8 mouse cellular contexts compared by ENCODE assay signal in genomic region chr4:44973450-44973849, GRCm38 (mm10). TPM values are rescaled to one million over a fixed set of nuclear protein-coding genes. Genes with fewer than 3 reads are reported as not detected.
DNase-seq lines count a peak whose midpoint lies in the region; ATAC-seq and TF ChIP-seq lines count a peak whose summit lies in the region.

No protein-coding gene starts in this region.

- peak; percentile 100 for TF ChIP-seq CTCF in ES-Bruce4 (IDR thresholded peaks at IDR 0.05; ENCODE audit: low read depth, low read length)
- peak; percentile 99 for TF ChIP-seq CTCF in heart, postnatal 0 days (IDR thresholded peaks at IDR 0.05; ENCODE audit: low read depth)
- TF ChIP-seq CTCF in liver, embryonic 14.5 days (IDR thresholded peaks at IDR 0.05; ENCODE audit: low read depth), result peak; percentile 99
- peak; percentile 99 for TF ChIP-seq CTCF in stomach, postnatal 0 days (IDR thresholded peaks at IDR 0.05; ENCODE audit: low read depth)

- ATAC-seq in cerebellum, adult (ENCODE audit: insufficient number of reproducible peaks, low FRiP score, low TSS enrichment), result peak; percentile 87
- peak; percentile 57; the same call in 1 of the 2 replicates for ATAC-seq in forebrain, embryonic 13.5 days
- peak; percentile 82 for ATAC-seq in heart, postnatal 0 days (ENCODE audit: insufficient read depth, low read depth)
- peak; percentile 73 for ATAC-seq in liver, embryonic 14.5 days (ENCODE audit: insufficient read depth)
- 0 out of 2 replicates have a peak, but pooled peaks have one; percentile 31 for ATAC-seq in neural tube, embryonic 11.5 days (ENCODE audit: insufficient read depth, low FRiP score, low TSS enrichment)
- ATAC-seq in stomach, postnatal 0 days (ENCODE audit: low FRiP score, low TSS enrichment), result peak; percentile 84

- peak overlapping the region; percentile 38 for H3K4me2 ChIP-seq in forebrain, embryonic 13.5 days
- H3K4me2 ChIP-seq in heart, postnatal 0 days (ENCODE audit: low read depth, low read length), result peak overlapping the region; percentile 56
- H3K4me2 ChIP-seq in liver, embryonic 14.5 days (ENCODE audit: low read depth), result peak overlapping the region; percentile 40
- H3K4me2 ChIP-seq in neural tube, embryonic 11.5 days (ENCODE audit: low read depth), result peak overlapping the region; percentile 24; the same call in 1 of the 2 replicates
- H3K4me2 ChIP-seq in stomach, postnatal 0 days (replicated peaks; ENCODE audit: low read depth), result peak overlapping the region; percentile 47

- H3K27me3 ChIP-seq in ES-Bruce4 (ENCODE audit: control insufficient read depth, insufficient read depth, low read length, poor library complexity, severe bottlenecking), result no peaks in the 10 kb centered on the region
- no peaks in the 10 kb centered on the region for H3K27me3 ChIP-seq in forebrain, embryonic 13.5 days
- no peaks in the 10 kb centered on the region for H3K27me3 ChIP-seq in heart, postnatal 0 days (ENCODE audit: control insufficient read depth, insufficient read depth, low read length)
- no peaks in the 10 kb centered on the region for H3K27me3 ChIP-seq in liver, embryonic 14.5 days (ENCODE audit: control insufficient read depth, insufficient read depth, low read length)
- H3K27me3 ChIP-seq in neural tube, embryonic 11.5 days (ENCODE audit: control insufficient read depth, insufficient read depth, low read length), result no peaks in the 10 kb centered on the region
- H3K27me3 ChIP-seq in stomach, postnatal 0 days (ENCODE audit: control insufficient read depth, insufficient read depth, low read length), result no peaks in the 10 kb centered on the region

- DNase-seq in heart, postnatal 0 days (ENCODE audit: low spot score), result peak; percentile 81
- DNase-seq in kidney, postnatal 36 days, result peak; percentile 92 to 95
- DNase-seq in liver, embryonic 14.5 days (ENCODE audit: low read depth in 3 of 3, low spot score in 3 of 3), result peak; percentile 66 to 73 (median 71)
- peak; percentile 88 for DNase-seq in neural tube, embryonic 11.5 days (ENCODE audit: low spot score)
- peak; percentile 92 for DNase-seq in stomach, postnatal 0 days (ENCODE audit: low spot score)

- TF ChIP-seq EP300 in ES-Bruce4 (IDR thresholded peaks at IDR 0.05; ENCODE audit: insufficient read depth, low read depth, low read length), result peak; percentile 59; the same call in 1 of the 2 replicates
- TF ChIP-seq EP300 in heart, postnatal 0 days (IDR thresholded peaks at IDR 0.05; ENCODE audit: low read depth), result no peak
- no peak for TF ChIP-seq EP300 in liver, embryonic 14.5 days (IDR thresholded peaks at IDR 0.05; ENCODE audit: low read depth)
- no peak for TF ChIP-seq EP300 in stomach, postnatal 0 days (optimal IDR thresholded peaks at IDR 0.05)

- no peak overlapping the region for H3K9ac ChIP-seq in ES-Bruce4 (ENCODE audit: low read depth, poor library complexity, severe bottlenecking)
- H3K9ac ChIP-seq in forebrain, embryonic 13.5 days, result 0 out of 2 replicates have a peak overlapping the region, but pooled peaks have one; percentile 27
- H3K9ac ChIP-seq in heart, postnatal 0 days (replicated peaks; ENCODE audit: low read depth, low read length), result no peak overlapping the region
- H3K9ac ChIP-seq in liver, embryonic 14.5 days (replicated peaks), result no peak overlapping the region
- peak overlapping the region; percentile 31; the same call in 1 of the 2 replicates for H3K9ac ChIP-seq in neural tube, embryonic 11.5 days (ENCODE audit: low read length)
- no peak overlapping the region for H3K9ac ChIP-seq in stomach, postnatal 0 days (ENCODE audit: low read length)

- WGBS in forebrain, embryonic 13.5 days, result 12% methylated on average over 9 of the region's 9 CpGs
- 9% methylated on average over 9 of the region's 9 CpGs for WGBS in heart, postnatal 0 days
- WGBS in liver, embryonic 14.5 days (ENCODE audit: insufficient replicate concordance), result 9% methylated on average over 9 of the region's 9 CpGs
- 13% methylated on average over 9 of the region's 9 CpGs for WGBS in neural tube, embryonic 11.5 days
- WGBS in stomach, postnatal 0 days, result 10% methylated on average over 9 of the region's 9 CpGs

- no peak for TF ChIP-seq POLR2A in ES-Bruce4 (IDR thresholded peaks at IDR 0.05; ENCODE audit: insufficient read depth, low read length)

- H3K27ac ChIP-seq in ES-Bruce4 (ENCODE audit: insufficient read depth, low read length), result no peak overlapping the region
- no peak overlapping the region for H3K27ac ChIP-seq in forebrain, embryonic 13.5 days
- no peak overlapping the region for H3K27ac ChIP-seq in heart, postnatal 0 days (ENCODE audit: low read depth)
- no peak overlapping the region for H3K27ac ChIP-seq in liver, embryonic 14.5 days
- 0 out of 2 replicates have a peak overlapping the region, but pooled peaks have one; percentile 17 for H3K27ac ChIP-seq in neural tube, embryonic 11.5 days (ENCODE audit: low read depth, low read length)
- H3K27ac ChIP-seq in stomach, postnatal 0 days (replicated peaks), result no peak overlapping the region

- H3K36me3 ChIP-seq in ES-Bruce4 (ENCODE audit: control insufficient read depth, insufficient read depth, low read length, poor library complexity, severe bottlenecking), result no peaks in the 10 kb centered on the region
- no peaks in the 10 kb centered on the region for H3K36me3 ChIP-seq in forebrain, embryonic 13.5 days (ENCODE audit: poor library complexity, severe bottlenecking)
- H3K36me3 ChIP-seq in heart, postnatal 0 days (replicated peaks; ENCODE audit: control insufficient read depth, insufficient read depth, low read length), result no peaks in the 10 kb centered on the region
- H3K36me3 ChIP-seq in liver, embryonic 14.5 days (replicated peaks; ENCODE audit: control insufficient read depth, insufficient read depth, low read depth), result no peaks in the 10 kb centered on the region
- H3K36me3 ChIP-seq in neural tube, embryonic 11.5 days (ENCODE audit: control insufficient read depth, insufficient read depth, low read length), result no peaks in the 10 kb centered on the region
- no peaks in the 10 kb centered on the region for H3K36me3 ChIP-seq in stomach, postnatal 0 days (ENCODE audit: control insufficient read depth, insufficient read depth, low read length)

- H3K4me1 ChIP-seq in ES-Bruce4 (ENCODE audit: control insufficient read depth, insufficient read depth, low read length), result peaks cover 2% of the 10 kb centered on the region
- H3K4me1 ChIP-seq in forebrain, embryonic 13.5 days, result peaks cover 7% of the 10 kb centered on the region
- no peaks in the 10 kb centered on the region for H3K4me1 ChIP-seq in heart, postnatal 0 days (ENCODE audit: control insufficient read depth, insufficient read depth)
- H3K4me1 ChIP-seq in liver, embryonic 14.5 days (replicated peaks; ENCODE audit: control insufficient read depth in 2 of 2, insufficient read depth in 2 of 2, low read length in 1 of 2), result peaks cover 0 to 4% of the 10 kb centered on the region in 2 experiments; a peak in 3 of 4 replicates
- H3K4me1 ChIP-seq in neural tube, embryonic 11.5 days (ENCODE audit: control insufficient read depth, insufficient read depth, low read length), result no peaks in the 10 kb centered on the region
- no peaks in the 10 kb centered on the region for H3K4me1 ChIP-seq in stomach, postnatal 0 days (replicated peaks; ENCODE audit: control insufficient read depth, insufficient read depth)

- no peaks in the 10 kb centered on the region for H3K9me3 ChIP-seq in ES-Bruce4 (replicated peaks; ENCODE audit: control insufficient read depth, insufficient read depth, low read length, poor library complexity, severe bottlenecking)
- no peaks in the 10 kb centered on the region for H3K9me3 ChIP-seq in forebrain, embryonic 13.5 days (replicated peaks)
- H3K9me3 ChIP-seq in heart, postnatal 0 days (replicated peaks; ENCODE audit: control insufficient read depth, low read length), result no peaks in the 10 kb centered on the region
- H3K9me3 ChIP-seq in liver, embryonic 14.5 days (ENCODE audit: control insufficient read depth, low read length), result no peaks in the 10 kb centered on the region; the same call in 1 of the 2 replicates
- H3K9me3 ChIP-seq in neural tube, embryonic 11.5 days (ENCODE audit: control insufficient read depth, low read length), result no peaks in the 10 kb centered on the region
- H3K9me3 ChIP-seq in stomach, postnatal 0 days (ENCODE audit: control insufficient read depth, low read length), result no peaks in the 10 kb centered on the region

- peak overlapping the region; percentile 40 for H3K4me3 ChIP-seq in ES-Bruce4 (ENCODE audit: low read depth, low read length)
- no peak overlapping the region; the same call in 1 of the 2 replicates for H3K4me3 ChIP-seq in forebrain, embryonic 13.5 days
- H3K4me3 ChIP-seq in heart, postnatal 0 days (ENCODE audit: low read depth, low read length), result no peak overlapping the region
- no peak overlapping the region for H3K4me3 ChIP-seq in liver, embryonic 14.5 days (ENCODE audit: insufficient read depth in 1 of 2, low read depth in 2 of 2, low read length in 2 of 2)
- no peak overlapping the region for H3K4me3 ChIP-seq in neural tube, embryonic 11.5 days (ENCODE audit: low read depth, low read length)
- peak overlapping the region; percentile 10; the same call in 1 of the 2 replicates for H3K4me3 ChIP-seq in stomach, postnatal 0 days (ENCODE audit: low read depth, low read length)

RNA-seq across cellular contexts. Expression of gene Grhpr, which starts 7.7 kb away (rescaled TPM):
- 26.8 and 26.9 TPM in 2 replicates for polyA plus RNA-seq in ES-Bruce4 (2011; ENCODE audit: insufficient read depth, insufficient read length, low read depth, missing spikeins)
- 22.5 and 25.6 TPM in 2 replicates for polyA plus RNA-seq in forebrain, embryonic 13.5 days (2015; fragmentation: Nextera tagmentation; extraction: Ambion mirVana)
- total RNA-seq in heart, postnatal 0 days (2014; rRNA removed; ENCODE audit: low replicate concordance), result 88.4 and 147 TPM in 2 replicates
- polyA plus RNA-seq in heart, postnatal 0 days (2015; fragmentation: Nextera tagmentation; extraction: Ambion mirVana), result 103 and 108 TPM in 2 replicates
- 47.5 and 50.1 TPM in 2 replicates for polyA plus RNA-seq in liver, embryonic 14.5 days (2012; rRNA removed)
- 75.7 and 75.9 TPM in 2 replicates for polyA plus RNA-seq in liver, embryonic 14.5 days (2014; fragmentation: Nextera tagmentation; extraction: Ambion mirVana)
- 44.7 and 45.7 TPM in 2 replicates for polyA plus RNA-seq in neural tube, embryonic 11.5 days (2014; fragmentation: Nextera tagmentation; extraction: Ambion mirVana)
- 55.9 and 57.3 TPM in 2 replicates for polyA plus RNA-seq in stomach, postnatal 0 days (2015; fragmentation: Nextera tagmentation; extraction: Ambion mirVana)

RNA-seq across cellular contexts. Expression of gene Zbtb5, which starts 38.8 kb away (rescaled TPM):
- 11.2 and 12.8 TPM in 2 replicates for polyA plus RNA-seq in ES-Bruce4 (2011; ENCODE audit: insufficient read depth, insufficient read length, low read depth, missing spikeins)
- polyA plus RNA-seq in forebrain, embryonic 13.5 days (2015; fragmentation: Nextera tagmentation; extraction: Ambion mirVana), result 41.4 and 49.4 TPM in 2 replicates
- total RNA-seq in heart, postnatal 0 days (2014; rRNA removed; ENCODE audit: low replicate concordance), result 20.3 and 32.0 TPM in 2 replicates
- 8.5 and 8.9 TPM in 2 replicates for polyA plus RNA-seq in heart, postnatal 0 days (2015; fragmentation: Nextera tagmentation; extraction: Ambion mirVana)
- polyA plus RNA-seq in liver, embryonic 14.5 days (2012; rRNA removed), result 3.3 and 3.5 TPM in 2 replicates
- 4.5 and 6.2 TPM in 2 replicates for polyA plus RNA-seq in liver, embryonic 14.5 days (2014; fragmentation: Nextera tagmentation; extraction: Ambion mirVana)
- polyA plus RNA-seq in neural tube, embryonic 11.5 days (2014; fragmentation: Nextera tagmentation; extraction: Ambion mirVana), result 43.6 and 46.1 TPM in 2 replicates
- polyA plus RNA-seq in stomach, postnatal 0 days (2015; fragmentation: Nextera tagmentation; extraction: Ambion mirVana), result 9.0 and 9.7 TPM in 2 replicates

RNA-seq across cellular contexts. Expression of gene Polr1e, which starts 44.9 kb away (rescaled TPM):
- polyA plus RNA-seq in ES-Bruce4 (2011; ENCODE audit: insufficient read depth, insufficient read length, low read depth, missing spikeins), result 35.1 and 36.0 TPM in 2 replicates
- 37.2 and 40.5 TPM in 2 replicates for polyA plus RNA-seq in forebrain, embryonic 13.5 days (2015; fragmentation: Nextera tagmentation; extraction: Ambion mirVana)
- total RNA-seq in heart, postnatal 0 days (2014; rRNA removed; ENCODE audit: low replicate concordance), result 37.4 and 46.7 TPM in 2 replicates
- 71.2 and 77.5 TPM in 2 replicates for polyA plus RNA-seq in heart, postnatal 0 days (2015; fragmentation: Nextera tagmentation; extraction: Ambion mirVana)
- polyA plus RNA-seq in liver, embryonic 14.5 days (2012; rRNA removed), result 4.2 and 7.8 TPM in 2 replicates
- 15.5 and 18.9 TPM in 2 replicates for polyA plus RNA-seq in liver, embryonic 14.5 days (2014; fragmentation: Nextera tagmentation; extraction: Ambion mirVana)
- 51.6 and 56.7 TPM in 2 replicates for polyA plus RNA-seq in neural tube, embryonic 11.5 days (2014; fragmentation: Nextera tagmentation; extraction: Ambion mirVana)
- 18.3 and 19.9 TPM in 2 replicates for polyA plus RNA-seq in stomach, postnatal 0 days (2015; fragmentation: Nextera tagmentation; extraction: Ambion mirVana)

Comparison
In these comparisons a context has a peak if more than half of its experiments do, and no peak if none do; other contexts are left out.
1. H3K4me3 ChIP-seq: peak in ES-Bruce4 (single experiment) and stomach, postnatal 0 days (single experiment); none in forebrain, embryonic 13.5 days (single experiment), heart, postnatal 0 days (single experiment), liver, embryonic 14.5 days (0 of 2) and neural tube, embryonic 11.5 days (single experiment).
2. H3K9ac ChIP-seq: peak in forebrain, embryonic 13.5 days (single experiment) and neural tube, embryonic 11.5 days (single experiment); none in ES-Bruce4 (single experiment), heart, postnatal 0 days (single experiment), liver, embryonic 14.5 days (single experiment) and stomach, postnatal 0 days (single experiment).
3. ATAC-seq: peak in every context shown above with its lines; median percentile 87 in cerebellum, adult; 84 in stomach, postnatal 0 days; 82 in heart, postnatal 0 days; 73 in liver, embryonic 14.5 days; 57 in forebrain, embryonic 13.5 days; 31 in neural tube, embryonic 11.5 days.
4. Peak in every context shown above with its lines, with median percentiles within 50 percentile points of each other: CTCF ChIP-seq, H3K4me2 ChIP-seq and DNase-seq.